Mouse (Mus musculus) hindbrain, embryonic 11.5 days (tissue): ENCODE measurements at regions not wholly inside any gene's neighbourhood (a gene's known extent, or its start where the extent isn't known, plus 50 kb on each side); places are given as distances from the start of the nearest gene placed in this dataset.

Experiments used
- ATAC-seq: fragments of 200-750 bp; cut with Nextera tagmentation; 2 replicates; pipeline ENCODE4 v1.8.0; 2017; ENCODE audit warnings: mild to moderate bottlenecking, moderate TSS enrichment, moderate library complexity; ENCODE audit not compliant: low FRiP score
- DNase-seq: peaks from one replicate; pipeline ENCODE4 v3.0.0-alpha.2; 2015; ENCODE audit warnings: low spot score
- H3K27ac ChIP-seq: fragments of 300-500 bp; sonication (generic); 2 replicates; pipeline ENCODE4 v1.5.1; 2014; ENCODE audit warnings: mild to moderate bottlenecking, low read depth, low read length
- H3K27me3 ChIP-seq: fragments of 300-500 bp; sonication (generic); 2 replicates; pipeline ENCODE4 v1.6.1; 2014; ENCODE audit warnings: mild to moderate bottlenecking, low read length, moderate library complexity, mixed read lengths; ENCODE audit not compliant: control insufficient read depth, insufficient read depth
- H3K36me3 ChIP-seq: fragments of 300-500 bp; sonication (generic); 2 replicates; pipeline ENCODE4 v1.6.1; 2014; ENCODE audit warnings: mild to moderate bottlenecking, low read length, moderate library complexity, mixed read lengths; ENCODE audit not compliant: control insufficient read depth, insufficient read depth
- H3K4me1 ChIP-seq: fragments of 300-500 bp; sonication (generic); replicated peaks from 2 replicates; pipeline ENCODE4 v1.6.1; 2014; ENCODE audit warnings: low read length, mixed read lengths; ENCODE audit not compliant: control insufficient read depth, insufficient read depth
- H3K4me2 ChIP-seq: fragments of 300-500 bp; sonication (generic); replicated peaks from 2 replicates; pipeline ENCODE4 v1.6.1; 2014; ENCODE audit warnings: mild to moderate bottlenecking, low read depth, low read length
- H3K4me3 ChIP-seq: fragments of 300-500 bp; sonication (generic); 2 replicates; pipeline ENCODE4 v1.5.1; 2014; ENCODE audit warnings: low read depth, low read length
- H3K9ac ChIP-seq: fragments of 300-500 bp; sonication (generic); 2 replicates; pipeline ENCODE4 v1.6.1; 2014; ENCODE audit warnings: low read depth, low read length
- H3K9me3 ChIP-seq: fragments of 300-500 bp; sonication (generic); 2 replicates; pipeline ENCODE4 v1.6.1; 2016; ENCODE audit warnings: low read length; ENCODE audit not compliant: control insufficient read depth
- WGBS: fragments of 180-500 bp; shearing (Covaris S2); extraction: QIAGEN DNeasy Blood & Tissue Kit; methylation state at CpG from one replicate; pipeline ENCODE4 v1.1.7; 2014; 5-methylcytosine and 5-hydroxymethylcytosine counted together

DNA sequence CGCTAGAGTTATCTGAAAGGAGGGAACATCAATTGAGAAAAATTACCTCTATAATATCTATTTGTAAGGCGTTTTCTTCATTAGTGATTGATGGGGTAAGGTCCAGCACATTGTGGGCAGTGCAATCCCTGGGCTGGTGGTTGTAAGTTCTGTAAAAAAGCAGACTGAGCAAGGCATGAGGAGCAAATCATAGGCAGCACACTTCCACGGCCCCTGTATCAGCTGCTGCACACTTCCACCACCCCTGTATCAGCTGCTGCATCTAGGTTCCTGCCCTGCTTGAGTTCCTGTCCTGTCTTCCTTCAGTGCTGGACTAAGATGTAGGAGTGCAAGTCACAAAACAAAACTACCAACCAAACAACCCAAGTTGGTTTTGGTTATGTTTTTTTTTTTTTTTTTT, 1230.2 kb downstream of the Ntrk3 start:
- 73% methylated on average over 3 of the region's 3 CpGs for WGBS
- Histone ChIP-seq H3K4me2 (no peak overlapping the region), H3K36me3 (no peaks in the 10 kb centered on the region), H3K27me3 (no peaks in the 10 kb centered on the region), H3K9me3 (no peaks in the 10 kb centered on the region), H3K9ac (no peak overlapping the region), H3K27ac (no peak overlapping the region), H3K4me3 (no peak overlapping the region), H3K4me1 (no peaks in the 10 kb centered on the region)
- DNase-seq (no peak), ATAC-seq (no peak)

DNA sequence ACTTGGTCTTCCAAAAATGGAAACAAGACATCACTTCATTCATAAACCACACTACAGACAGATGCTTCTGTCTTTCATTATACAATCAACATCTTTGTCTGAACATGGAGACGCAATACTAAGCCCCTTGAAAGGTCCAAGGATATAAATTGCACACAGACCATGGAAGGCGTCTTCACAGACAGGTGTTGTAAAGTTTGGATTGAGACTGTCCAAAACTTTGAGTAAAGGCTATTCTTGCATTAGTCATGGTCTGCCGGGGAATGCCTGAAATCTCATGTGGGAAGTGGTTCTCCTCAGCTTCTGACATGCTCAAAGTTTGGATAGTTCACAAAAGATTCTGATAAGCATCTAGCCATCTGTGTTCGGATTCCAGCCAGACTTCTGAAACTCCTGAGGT, 1235.2 kb downstream of the Ntrk3 start:
- Histone ChIP-seq H3K27ac (no peak overlapping the region), H3K4me1 (no peaks in the 10 kb centered on the region), H3K9me3 (no peaks in the 10 kb centered on the region), H3K36me3 (no peaks in the 10 kb centered on the region), H3K9ac (no peak overlapping the region), H3K4me2 (no peak overlapping the region), H3K27me3 (no peaks in the 10 kb centered on the region), H3K4me3 (no peak overlapping the region)
- ATAC-seq: no peak
- DNase-seq: no peak
- 84% methylated on average over 4 of the region's 4 CpGs for WGBS

DNA sequence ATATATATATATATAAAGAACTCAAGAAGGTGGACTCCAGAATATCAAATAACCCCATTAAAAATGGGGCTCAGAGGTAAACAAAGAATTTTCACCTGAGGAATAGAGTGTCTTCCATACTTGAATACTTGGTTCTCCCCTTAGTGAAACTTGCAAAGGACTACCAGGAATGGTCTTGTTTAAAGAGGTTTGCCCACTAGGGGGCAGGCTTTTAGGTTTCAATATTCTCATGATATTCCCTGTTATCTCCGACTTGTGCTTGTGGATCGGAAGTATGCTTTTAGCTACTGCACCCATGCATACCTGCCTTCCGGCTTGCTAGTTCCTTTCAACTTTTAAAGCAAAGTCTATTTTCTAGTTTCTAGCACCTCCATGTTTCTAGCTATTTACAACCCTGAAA, 1242.7 kb downstream of the Ntrk3 start:
- Histone ChIP-seq H3K9me3 (no peaks in the 10 kb centered on the region), H3K4me2 (no peak overlapping the region), H3K4me3 (no peak overlapping the region), H3K27ac (no peak overlapping the region), H3K36me3 (no peaks in the 10 kb centered on the region), H3K9ac (no peak overlapping the region), H3K27me3 (no peaks in the 10 kb centered on the region), H3K4me1 (no peaks in the 10 kb centered on the region)
- WGBS: 82% methylated on average over 3 of the region's 3 CpGs
- ATAC-seq (no peak), DNase-seq (peak; percentile 13)

DNA sequence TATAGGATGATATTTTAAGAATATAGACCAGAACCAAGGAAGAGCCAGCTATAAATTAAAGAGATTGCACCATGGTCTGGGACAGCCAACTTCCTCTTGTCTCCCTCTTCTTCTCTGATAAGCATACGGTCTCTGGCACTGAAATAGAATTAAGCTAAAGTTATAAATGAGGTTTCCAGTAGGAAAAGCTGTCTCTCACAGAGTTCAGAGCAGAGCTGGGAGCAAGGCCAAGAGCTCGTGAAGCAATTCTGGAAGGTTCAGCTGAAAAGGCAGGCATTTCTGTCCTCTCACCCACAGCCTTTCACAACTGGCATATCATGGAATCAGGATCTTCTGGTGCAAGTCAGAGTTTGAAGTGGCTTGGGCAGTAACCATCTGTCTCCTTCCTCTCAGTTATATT, 1247.8 kb downstream of the Agbl1 start:
- Histone ChIP-seq H3K9ac (no peak overlapping the region), H3K36me3 (no peaks in the 10 kb centered on the region), H3K4me3 (no peak overlapping the region), H3K4me1 (no peaks in the 10 kb centered on the region), H3K9me3 (no peaks in the 10 kb centered on the region), H3K4me2 (no peak overlapping the region), H3K27ac (no peak overlapping the region), H3K27me3 (no peaks in the 10 kb centered on the region)
- ATAC-seq (no peak), DNase-seq (no peak)
- 86% methylated on average over 2 of the region's 2 CpGs for WGBS

DNA sequence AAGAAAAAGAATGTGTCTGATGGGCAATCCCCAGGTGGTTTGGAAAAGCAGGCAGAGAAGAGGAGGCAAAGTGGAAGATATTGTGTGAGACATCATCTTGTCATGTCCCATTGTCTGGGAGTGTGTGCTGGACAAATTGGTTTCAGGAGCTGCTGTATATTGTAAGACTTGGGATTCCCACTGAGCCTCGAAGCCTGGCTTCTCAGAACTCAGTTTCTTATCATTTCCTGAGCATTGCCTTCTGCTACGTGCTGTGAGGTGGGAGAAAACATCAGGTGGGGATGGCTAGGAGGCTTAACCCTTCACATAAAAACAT, 1216.3 kb downstream of the Agbl1 start:
- Histone ChIP-seq H3K9ac (no peak overlapping the region), H3K27ac (peak overlapping the region; percentile 59; the same call in 1 of the 2 replicates), H3K27me3 (no peaks in the 10 kb centered on the region), H3K4me1 (no peaks in the 10 kb centered on the region), H3K9me3 (no peaks in the 10 kb centered on the region), H3K4me2 (no peak overlapping the region), H3K36me3 (no peaks in the 10 kb centered on the region), H3K4me3 (no peak overlapping the region)
- no peak; the same call in 1 of the 2 replicates for ATAC-seq
- WGBS: 29% methylated on average over 2 of the region's 2 CpGs
- DNase-seq: no peak

DNA sequence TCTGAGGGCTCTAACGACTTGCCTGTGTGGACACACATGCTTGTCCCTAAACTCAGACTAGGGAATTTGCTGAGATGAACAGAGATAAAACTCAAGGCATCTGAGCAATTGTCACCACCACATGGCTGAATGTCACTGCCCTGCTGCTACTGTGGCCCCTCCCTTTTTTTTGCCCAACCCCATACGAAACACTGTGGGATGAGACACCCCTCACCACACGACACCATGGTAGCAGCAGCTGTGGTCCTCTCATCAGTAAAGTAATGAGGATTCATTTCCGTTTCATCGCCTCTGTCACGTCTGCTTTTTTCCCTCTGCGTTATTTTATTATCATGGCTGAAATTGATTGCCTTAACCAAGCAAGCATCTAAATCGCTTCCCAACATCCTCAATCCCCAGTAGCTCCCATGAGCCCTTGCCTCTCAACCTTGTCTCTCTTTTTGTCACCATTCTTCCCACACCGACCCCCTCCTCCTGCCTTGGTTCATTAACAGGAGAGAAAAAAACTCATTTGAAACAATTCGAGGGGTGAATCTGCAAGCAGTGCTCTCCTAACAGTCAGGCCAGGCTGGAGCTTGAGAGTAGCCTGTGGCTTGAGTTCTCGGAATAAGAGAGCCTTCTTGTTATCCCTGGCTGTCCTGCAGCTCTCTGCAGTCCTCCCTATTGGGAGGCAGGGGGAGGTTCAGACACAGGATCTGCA, 1215.8 kb downstream of the Agbl1 start:
- no peaks in the 10 kb centered on the region for H3K27me3 ChIP-seq
- ATAC-seq (peak; percentile 85), DNase-seq (peak; percentile 27)
- H3K36me3 ChIP-seq: no peaks in the 10 kb centered on the region
- no peak overlapping the region for H3K4me3 ChIP-seq
- 45% methylated on average over 11 of the region's 11 CpGs for WGBS
- no peaks in the 10 kb centered on the region for H3K4me1 ChIP-seq
- no peak overlapping the region for H3K4me2 ChIP-seq
- H3K27ac ChIP-seq: peak overlapping the region; percentile 59; the same call in 1 of the 2 replicates
- H3K9me3 ChIP-seq: no peaks in the 10 kb centered on the region
- no peak overlapping the region for H3K9ac ChIP-seq

DNA sequence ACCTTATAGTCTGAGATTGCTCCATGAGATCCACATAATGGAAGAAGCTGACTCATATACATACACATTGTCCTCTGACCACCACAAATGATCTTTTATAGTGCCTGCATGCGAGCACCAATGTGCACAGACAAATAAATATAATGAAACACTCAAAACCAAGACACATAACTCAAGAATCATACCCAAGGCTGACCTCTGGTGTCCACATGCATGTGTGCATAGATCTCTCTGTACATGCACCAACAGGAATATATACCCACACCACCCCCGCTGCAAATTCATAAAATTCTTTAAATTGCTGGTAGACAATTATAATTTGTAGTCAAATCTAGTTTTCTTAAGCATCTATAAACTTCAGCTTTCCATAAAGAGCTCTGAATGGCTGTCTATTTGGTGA, 1211.9 kb downstream of the Agbl1 start:
- H3K4me1 ChIP-seq: no peaks in the 10 kb centered on the region

DNA sequence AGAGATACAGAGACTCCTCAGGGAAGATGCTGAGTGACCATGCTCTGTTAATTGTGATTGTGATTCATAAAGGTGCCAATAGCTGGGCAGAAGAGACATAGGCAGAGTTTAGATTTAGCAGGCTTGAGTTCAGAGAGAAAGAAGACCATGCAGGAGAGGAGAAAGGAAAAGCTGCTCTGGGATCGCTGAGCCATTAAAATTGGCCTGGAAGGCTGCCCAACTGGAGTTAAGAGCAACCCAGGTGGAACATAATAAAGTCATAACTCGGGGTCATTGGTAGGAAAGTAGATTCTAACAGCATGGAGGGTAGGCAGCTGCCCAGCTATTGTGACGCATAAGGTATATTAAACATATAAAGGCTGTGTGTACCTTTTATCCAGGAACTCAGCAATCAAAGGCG, 1183.9 kb downstream of the Agbl1 start:
- H3K4me3 ChIP-seq: no peak overlapping the region
- 82% methylated on average over 4 of the region's 4 CpGs for WGBS

More for the DNA sequence above, 1211.9 kb downstream of the Agbl1 start:
- no peak overlapping the region for H3K27ac ChIP-seq
- H3K9ac ChIP-seq: no peak overlapping the region
- no peaks in the 10 kb centered on the region for H3K27me3 ChIP-seq
- H3K4me2 ChIP-seq: no peak overlapping the region
- H3K4me3 ChIP-seq: no peak overlapping the region
- WGBS: 61% methylated on average over 2 of the region's 2 CpGs
- DNase-seq: peak; percentile 13
- H3K9me3 ChIP-seq: no peaks in the 10 kb centered on the region
- no peaks in the 10 kb centered on the region for H3K36me3 ChIP-seq
- ATAC-seq: no peak

More for the DNA sequence above, 1183.9 kb downstream of the Agbl1 start:
- Histone ChIP-seq H3K4me2 (no peak overlapping the region), H3K27ac (no peak overlapping the region), H3K36me3 (no peaks in the 10 kb centered on the region), H3K27me3 (no peaks in the 10 kb centered on the region), H3K4me1 (no peaks in the 10 kb centered on the region), H3K9me3 (no peaks in the 10 kb centered on the region), H3K9ac (no peak overlapping the region)
- no peak for ATAC-seq
- DNase-seq: no peak
